Mouse (Mus musculus) cerebellum, adult 2 months (tissue): ENCODE results near the gene Hnrnpll.

Experiments
- CTCF ChIP-seq: fragments of 200-500 bp; IDR thresholded peaks from 2 replicates; pipeline ENCODE4 v1.5.1; 2011; ENCODE audit warnings: low read depth, mild to moderate bottlenecking, control low read depth, low read length, moderate library complexity, borderline replicate concordance; ENCODE audit not compliant: insufficient read depth
- POLR2A ChIP-seq: fragments of 200-500 bp; IDR thresholded peaks from 2 replicates; pipeline ENCODE4 v1.6.1; 2011; ENCODE audit warnings: low read length, control low read depth, borderline replicate concordance; ENCODE audit not compliant: insufficient read depth

- TF ChIP-seq CTCF (no peak), POLR2A (no peak)
These were observed 70.8 kb downstream of the Hnrnpll start for GRCm38 (mm10) chr17:79991166-79991958.
